Mouse (Mus musculus) heart, adult 8-10 months (tissue): ENCODE results near the gene Adamts13. TPM values are rescaled to one million over a fixed set of nuclear protein-coding genes. Genes with fewer than 3 reads are reported as not detected.

Source experiments
- DNase-seq: peaks from one replicate; pipeline ENCODE4 v3.0.0; 2022; ENCODE audit warnings: low spot score
- total RNA-seq, 4 experiments: library from RNA; stranded (reverse); gene quantifications; 2 replicates each; pipeline ENCODE4 v1.2.4; 2022

Adamts13 gene
- total RNA-seq, 4 experiments from 2014 or later, result not detected

DNA sequence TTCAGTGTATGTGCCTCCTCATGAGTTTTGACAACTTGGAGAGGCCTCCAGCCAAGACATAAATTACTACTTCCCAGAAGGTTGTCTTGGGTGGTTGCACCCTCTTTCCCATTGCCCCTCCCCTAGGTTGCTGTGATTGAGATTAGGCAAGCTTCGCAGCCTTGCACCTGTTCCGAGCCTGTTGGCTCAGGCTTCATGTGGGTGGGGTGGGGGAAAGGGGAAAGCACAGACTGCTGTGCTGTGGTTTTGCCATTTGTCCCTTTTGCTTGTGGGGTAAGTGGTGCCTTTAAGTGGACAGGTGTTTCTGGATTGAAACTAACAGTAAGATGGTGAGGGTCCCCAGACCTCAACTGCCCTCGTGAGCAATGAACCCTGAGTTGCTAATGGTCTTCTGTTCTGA is 62.8 kb downstream of the Adamts13 start:
- no peak for DNase-seq

DNA sequence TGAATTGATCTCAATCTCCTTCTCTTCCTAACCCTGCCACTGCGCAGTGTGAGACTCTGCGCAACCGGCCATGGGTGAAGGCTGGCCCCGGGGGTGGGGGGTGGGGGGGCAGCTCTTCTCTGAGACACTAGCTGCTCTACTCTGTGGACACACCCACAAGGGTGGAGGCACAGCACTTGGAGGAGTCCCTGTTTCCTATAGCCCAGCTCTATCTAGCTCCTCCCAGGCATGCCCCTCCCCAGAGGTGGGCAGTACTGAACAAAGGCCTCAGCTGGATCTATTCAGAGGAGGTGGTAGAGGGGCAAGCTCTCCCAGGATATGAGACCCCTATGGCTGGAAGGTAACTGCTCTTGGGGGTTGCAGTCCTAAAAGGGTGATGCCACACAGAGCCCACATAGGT is 63.8 kb downstream of the Adamts13 start:
- DNase-seq, result no peak

DNA sequence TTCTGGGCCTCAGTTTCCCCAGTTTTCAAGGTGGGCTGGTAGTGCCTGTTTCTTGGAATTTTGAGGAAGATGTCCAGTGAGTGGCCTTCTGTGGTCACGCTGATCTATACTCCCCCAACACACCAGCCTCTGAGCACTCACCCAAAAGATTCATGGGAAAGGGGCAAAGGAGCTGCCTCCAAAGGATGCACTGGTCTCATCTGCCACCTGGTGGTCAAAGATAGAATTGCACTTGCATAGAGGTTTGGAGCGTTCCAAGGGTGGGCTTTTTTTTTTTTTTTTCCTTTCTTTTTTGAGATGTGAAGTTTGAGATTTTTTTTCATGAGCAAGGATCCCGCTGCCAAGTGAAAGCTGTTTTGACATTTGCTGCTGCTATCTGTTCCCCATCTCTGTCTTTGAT is 65.4 kb downstream of the Adamts13 start:
- peak; percentile 71 for DNase-seq

DNA sequence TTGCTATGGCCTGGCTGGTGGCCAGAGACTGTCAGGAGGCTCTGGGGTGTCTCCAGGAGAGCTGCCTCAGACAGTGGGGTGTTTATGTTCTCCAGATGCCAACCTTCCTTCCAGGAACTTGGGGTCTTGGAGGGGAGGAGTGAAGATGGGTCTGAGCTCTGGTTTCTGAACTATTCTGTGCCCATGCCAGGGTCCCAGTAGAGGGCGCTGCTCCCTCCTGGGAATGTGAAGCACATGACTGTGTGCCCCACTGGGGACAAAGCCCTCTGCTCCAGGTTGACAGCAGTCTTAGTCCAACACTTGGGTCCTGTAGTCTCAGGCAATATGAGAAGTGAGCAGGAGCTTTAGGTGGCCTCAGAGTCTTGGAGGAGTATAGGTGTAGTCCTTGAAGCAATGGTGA is 66.1 kb downstream of the Adamts13 start:
- no peak for DNase-seq

DNA sequence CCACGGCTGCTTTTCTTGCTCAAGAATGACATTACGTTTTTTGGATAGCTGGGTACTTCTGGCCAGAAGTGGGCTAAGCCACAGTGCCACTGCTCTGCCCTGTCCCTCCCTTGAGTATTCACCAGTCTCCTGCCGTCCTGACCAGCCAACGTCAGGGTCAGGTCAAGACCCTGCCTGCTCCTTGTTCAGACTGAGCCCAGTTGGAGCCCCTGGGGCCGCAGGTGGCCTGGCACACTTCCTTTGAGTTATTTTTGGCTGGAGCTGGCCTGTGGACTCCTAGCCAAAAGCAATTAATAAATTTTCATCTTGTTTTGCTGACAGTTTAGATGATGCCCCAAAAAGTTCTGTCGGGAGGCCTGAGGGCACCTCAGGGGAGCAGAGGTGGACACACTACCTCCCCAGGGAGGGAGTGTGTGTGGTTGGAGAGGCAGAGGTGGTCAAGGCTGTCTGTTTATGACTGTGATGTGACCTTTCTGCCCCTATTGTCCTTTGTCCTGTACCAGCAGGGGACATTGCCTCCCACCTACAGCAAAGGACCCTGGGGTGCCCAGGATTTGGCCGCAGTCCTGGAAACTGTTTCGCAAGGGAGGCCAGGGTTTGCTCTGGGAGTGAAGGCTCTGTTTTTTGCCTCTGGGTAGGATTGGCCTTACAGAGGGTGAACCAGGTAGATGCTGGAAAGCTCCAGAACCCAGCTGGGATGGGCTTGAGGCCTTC is 69.1 kb downstream of the Adamts13 start:
- no peak for DNase-seq

DNA sequence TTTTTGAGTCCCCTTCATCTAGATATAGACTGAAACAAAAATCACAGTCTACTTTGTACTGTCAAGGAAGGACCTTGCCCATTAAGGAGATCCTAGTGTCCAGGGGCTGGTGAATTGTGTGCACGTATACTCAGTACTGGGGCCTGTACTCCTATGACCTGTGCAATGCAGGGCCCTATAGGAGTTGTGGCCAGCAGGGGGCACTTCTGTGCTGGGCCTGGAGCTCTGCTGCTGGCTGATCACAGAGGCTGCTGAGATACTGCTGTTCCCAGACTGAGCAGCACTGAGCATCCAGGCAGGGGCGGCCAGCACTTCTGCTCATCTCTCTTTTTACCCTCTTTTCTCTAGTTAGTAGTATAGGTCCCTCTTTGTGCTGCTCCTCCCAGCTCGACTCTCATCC is 70.2 kb downstream of the Adamts13 start:
- DNase-seq, result peak; percentile 76

DNA sequence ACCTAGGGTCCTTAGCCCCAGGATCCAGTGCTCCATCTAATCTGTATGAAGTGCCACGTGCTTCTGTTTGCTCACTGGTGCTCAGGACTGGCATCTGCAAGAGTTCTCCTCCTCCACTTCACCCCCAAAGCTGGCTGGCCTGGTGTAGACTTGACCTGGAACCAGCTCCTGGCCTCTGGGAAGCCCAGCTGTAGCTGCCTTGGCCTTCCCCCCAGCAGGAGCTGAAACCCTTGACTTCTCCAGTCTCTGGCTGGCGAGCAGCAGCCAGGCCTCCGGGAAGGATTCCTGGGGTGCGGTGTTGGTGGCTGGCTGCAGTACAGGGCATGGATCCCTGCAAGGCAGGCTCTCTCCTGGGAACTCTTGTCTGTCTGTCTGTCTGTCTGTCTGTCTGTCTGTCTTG is 71.0 kb downstream of the Adamts13 start:
- DNase-seq, result no peak

DNA sequence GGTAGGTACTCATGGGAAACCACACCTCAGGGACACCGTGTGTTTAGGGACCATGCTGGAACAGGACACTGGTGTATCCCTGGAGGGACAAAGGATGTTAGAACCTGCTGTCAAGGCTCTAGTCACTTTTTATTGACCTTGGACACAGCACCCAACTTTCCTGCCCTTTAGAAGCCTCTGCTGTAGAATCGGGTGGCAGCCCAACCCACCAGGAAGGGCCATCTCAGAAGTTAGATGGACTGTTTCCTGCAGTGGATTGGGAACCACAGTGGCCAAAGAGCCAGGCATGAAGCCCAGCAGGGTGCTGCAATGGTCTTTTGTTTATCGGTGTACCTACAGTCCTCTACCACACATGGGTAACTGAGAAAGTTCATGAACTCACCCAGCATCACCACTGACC is 71.4 kb downstream of the Adamts13 start:
- DNase-seq, result no peak

DNA sequence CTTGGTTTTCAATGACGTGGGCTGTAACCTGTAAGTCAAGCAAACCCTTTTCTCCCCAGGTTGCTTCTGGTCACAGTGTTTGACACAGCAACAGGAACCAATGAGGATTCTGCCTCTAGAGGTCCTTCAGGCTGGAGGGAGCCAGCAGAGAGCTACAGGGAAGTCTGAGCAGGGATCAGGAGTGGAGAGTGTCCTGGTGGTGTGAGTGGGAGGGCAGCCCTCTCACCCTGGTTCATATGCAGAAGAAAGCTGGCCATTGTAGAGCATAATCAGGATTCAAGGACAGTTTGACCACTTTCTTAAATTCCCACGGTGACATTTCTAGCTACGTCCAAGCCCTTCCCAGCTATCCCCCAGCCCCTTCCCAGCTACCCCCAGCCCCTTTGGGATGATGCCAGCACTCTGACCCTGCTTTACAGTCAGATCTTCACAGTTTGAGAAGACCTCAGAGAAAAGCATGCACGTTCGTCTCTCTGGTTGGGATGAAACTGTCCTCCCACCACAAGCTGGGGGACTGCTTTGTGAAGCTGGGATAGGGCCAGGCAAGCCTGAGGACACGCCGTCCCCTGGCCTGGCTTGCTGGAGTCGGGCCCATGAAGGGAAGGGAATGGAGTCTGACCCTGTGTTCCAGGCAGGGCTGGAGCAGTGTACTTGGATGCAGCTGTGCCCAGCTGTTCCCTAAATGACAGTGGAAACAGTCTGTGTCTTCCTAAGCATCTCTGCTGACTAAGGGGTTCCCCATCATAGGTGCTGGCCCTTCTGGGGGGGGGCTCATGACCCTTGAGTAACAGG is 73.0 kb downstream of the Adamts13 start:
- DNase-seq, result peak; percentile 88

DNA sequence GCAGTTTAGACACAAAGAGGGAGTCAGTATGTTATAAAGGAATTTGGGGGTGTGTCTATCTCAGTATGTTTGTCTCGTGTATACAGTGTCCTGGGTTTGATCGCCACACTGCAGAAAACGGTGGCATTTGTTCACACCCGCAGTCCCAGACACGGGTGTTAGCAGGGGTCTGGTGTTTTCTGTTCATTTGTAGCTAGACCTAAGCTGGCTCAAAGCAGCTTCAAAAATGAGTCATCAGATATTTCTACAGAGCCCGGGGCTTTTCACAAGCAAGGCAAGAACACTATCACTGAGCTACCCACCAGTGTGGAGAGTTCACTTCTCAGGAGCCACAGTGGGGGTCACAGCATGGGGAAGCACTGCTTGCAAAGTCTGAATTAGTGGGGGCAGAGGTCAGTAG is 76.2 kb downstream of the Adamts13 start:
- no peak for DNase-seq

DNA sequence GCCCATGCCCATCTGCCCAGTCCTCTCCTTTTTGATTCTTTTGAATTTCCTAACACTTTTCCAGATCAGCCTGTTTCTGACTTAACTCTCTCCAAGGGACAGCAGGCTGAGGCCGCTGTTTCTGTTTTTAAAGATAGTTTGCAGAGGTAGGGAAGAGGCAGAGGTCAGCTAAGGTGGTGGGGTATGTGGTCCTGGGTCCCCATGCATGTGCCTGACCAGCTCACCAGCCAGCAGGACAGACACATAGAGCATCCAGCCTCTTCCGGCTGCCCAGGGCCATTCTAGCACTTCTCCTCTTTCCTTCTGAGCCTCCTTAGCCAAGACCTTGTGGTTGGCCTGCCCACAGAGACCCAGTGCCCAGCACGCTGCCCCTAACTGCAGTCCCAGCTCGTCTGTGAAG is 85.0 kb downstream of the Adamts13 start:
- DNase-seq, result no peak

DNA sequence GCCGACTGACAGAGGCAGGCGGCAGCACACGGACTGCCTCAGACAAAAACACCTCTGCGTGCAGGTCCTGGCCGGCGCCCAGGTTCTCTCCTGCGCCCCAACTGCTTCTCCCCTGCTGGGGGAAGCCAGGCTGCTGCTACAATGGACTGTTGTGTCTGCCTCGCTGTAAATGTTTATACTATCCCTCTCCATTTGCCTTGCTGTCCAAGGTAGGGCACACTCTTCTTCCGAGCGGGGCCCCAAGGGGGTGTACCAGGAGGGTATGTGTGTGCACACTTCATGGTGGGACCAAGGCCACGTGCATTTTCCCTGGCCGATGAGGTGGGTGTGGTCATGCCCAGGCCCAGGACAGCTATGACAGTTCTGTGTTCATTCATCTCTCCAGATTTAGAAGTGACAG is 85.5 kb downstream of the Adamts13 start:
- DNase-seq, result no peak

DNA sequence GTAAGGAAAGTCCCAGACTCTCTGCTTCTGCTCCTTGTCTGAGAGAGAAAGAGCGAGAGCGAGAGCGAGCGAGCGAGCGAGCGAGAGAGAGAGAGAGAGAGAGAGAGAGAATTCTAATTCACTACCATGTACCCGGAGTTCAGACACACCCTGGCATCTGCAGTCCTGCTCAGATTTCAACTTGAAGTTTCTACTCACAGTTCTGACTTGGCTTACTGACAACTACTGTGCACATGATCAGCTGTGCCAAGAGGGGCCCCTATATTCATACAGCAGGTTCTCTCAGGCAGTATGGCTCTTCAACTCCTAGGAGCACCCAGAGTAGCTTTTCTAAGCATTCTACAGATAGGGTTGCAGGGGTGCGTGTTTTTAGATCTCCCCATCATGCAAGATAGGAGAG is 86.0 kb downstream of the Adamts13 start:
- no peak for DNase-seq

Other genes with a start within 250 kb of the Adamts13 start
- gene Abo, start 108.4 kb upstream of the Adamts13 start, total RNA-seq, result not detected
- gene Surf6, start 70.5 kb upstream of the Adamts13 start, total RNA-seq, result 10 to 100 TPM; 11.0 to 13.7 (median 12.1) TPM
- 10 to 100 TPM; 24.2 to 26.9 (median 24.8) TPM for gene Med22, start 62.7 kb upstream of the Adamts13 start, total RNA-seq
- 100 to 1,000 TPM; 268 to 317 (median 304) TPM for gene Rpl7a, start 62.7 kb upstream of the Adamts13 start, total RNA-seq
- gene Surf2, start 57.0 kb upstream of the Adamts13 start, total RNA-seq, result 10 to 100 TPM; 15.0 to 21.4 (median 17.0) TPM
- gene Surf1, start 56.9 kb upstream of the Adamts13 start, total RNA-seq, result 10 to 100 TPM; 58.5 to 70.1 (median 64.5) TPM
- gene Surf4, start 39.5 kb upstream of the Adamts13 start, total RNA-seq, result 10 to 100 TPM; 85.4 to 92.1 (median 86.7) TPM
- gene Stkld1, start 39.4 kb upstream of the Adamts13 start, total RNA-seq, result not detected
- gene Rexo4, start 9.0 kb upstream of the Adamts13 start, total RNA-seq, result 10 to 100 TPM; 10.5 to 15.1 (median 13.1) TPM
- 10 to 100 TPM; 44.4 to 51.6 (median 48.5) TPM for gene Cacfd1, start 36.5 kb downstream of the Adamts13 start, total RNA-seq
- 1 to 10 TPM in 1 of 4 experiments, under 1 TPM in 3; 0.27 to 1.5 (median 0.56) TPM for gene Slc2a6, start 54.6 kb downstream of the Adamts13 start, total RNA-seq
- not detected for gene Mymk, start 98.8 kb downstream of the Adamts13 start, total RNA-seq
- 1 to 10 TPM; 4.4 to 6.6 (median 5.1) TPM for gene Adamtsl2, start 106.0 kb downstream of the Adamts13 start, total RNA-seq
- under 1 TPM; 0.27 to 0.63 (median 0.48) TPM for gene Fam163b, start 169.1 kb downstream of the Adamts13 start, total RNA-seq
- gene Dbh, start 191.8 kb downstream of the Adamts13 start, total RNA-seq, result 1 to 10 TPM; 1.5 to 3.4 (median 1.8) TPM